17 mouse cellular contexts compared by ENCODE assay signal in the genomic region with DNA sequence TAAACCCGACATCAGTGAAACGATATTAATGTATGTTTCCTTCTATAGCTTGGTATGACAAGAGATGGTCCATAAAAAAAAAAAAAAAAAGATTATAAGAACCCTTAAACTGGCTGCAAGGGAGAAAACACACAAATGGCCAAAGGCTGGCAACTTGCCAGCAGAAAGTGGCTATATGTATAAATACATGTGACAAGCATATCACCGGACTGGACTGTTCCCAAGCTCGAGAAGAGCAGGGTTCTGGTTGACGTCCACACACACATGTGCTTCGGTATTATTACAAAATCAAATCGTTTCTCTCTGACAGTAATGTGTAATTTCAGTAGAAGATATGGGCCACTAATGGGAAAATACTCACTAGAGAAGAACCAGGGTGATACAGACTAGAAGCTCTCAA.
DNase-seq lines count a peak whose midpoint lies in the region; ATAC-seq and TF ChIP-seq lines count a peak whose summit lies in the region.
"Had no signal": no experiment of that assay in that cellular context is flagged by ENCODE, and none has a peak within 500 bp of the region (broad histone marks: within the 10 kb centered on the region; RNA-seq: fewer than 3 reads in every experiment).

No protein-coding gene starts in this region.

- H3K4me3 ChIP-seq in lung, embryonic 14.5 days (ENCODE audit: low read depth, low read length): no peak overlapping the region
- H3K4me3 ChIP-seq: embryonic facial prominence, embryonic 13.5 days; forebrain, embryonic 13.5 days; hindbrain, embryonic 12.5 days; intestine, embryonic 15.5 days had no signal

- no peak overlapping the region for H3K4me2 ChIP-seq in lung, embryonic 14.5 days
- H3K4me2 ChIP-seq: embryonic facial prominence, embryonic 13.5 days; forebrain, embryonic 13.5 days; hindbrain, embryonic 12.5 days; intestine, embryonic 15.5 days had no signal

- TF ChIP-seq CTCF in lung, embryonic 14.5 days (IDR thresholded peaks at IDR 0.05; ENCODE audit: low read depth): no peak

- no peaks in the 10 kb centered on the region for H3K27me3 ChIP-seq in lung, embryonic 14.5 days (ENCODE audit: insufficient read depth, low read length)
- H3K27me3 ChIP-seq: embryonic facial prominence, embryonic 13.5 days; forebrain, embryonic 13.5 days; hindbrain, embryonic 12.5 days; intestine, embryonic 15.5 days had no signal

- H3K36me3 ChIP-seq in lung, embryonic 14.5 days (ENCODE audit: insufficient read depth): no peaks in the 10 kb centered on the region
- H3K36me3 ChIP-seq: embryonic facial prominence, embryonic 13.5 days; hindbrain, embryonic 12.5 days; intestine, embryonic 15.5 days had no signal

- WGBS in lung, embryonic 14.5 days: 46% methylated on average over 7 of the region's 7 CpGs

- ATAC-seq in lung, embryonic 14.5 days (ENCODE audit: insufficient read depth): peak; percentile 54; the same call in 1 of the 2 replicates
- ATAC-seq: forebrain, embryonic 13.5 days; forebrain, postnatal 0 days; intestine, embryonic 15.5 days had no signal

- no peak overlapping the region for H3K9ac ChIP-seq in lung, embryonic 14.5 days
- H3K9ac ChIP-seq: embryonic facial prominence, embryonic 13.5 days; forebrain, embryonic 13.5 days; forebrain, postnatal 0 days; hindbrain, embryonic 12.5 days; intestine, embryonic 15.5 days had no signal

- intact Hi-C loops in gastrocnemius, postnatal 14 days (cut with DNase I; ENCODE audit: low total_unique reads): no loop called here

- H3K9me3 ChIP-seq in lung, embryonic 14.5 days (ENCODE audit: low read depth, low read length): no peaks in the 10 kb centered on the region
- H3K9me3 ChIP-seq: embryonic facial prominence, embryonic 13.5 days; forebrain, embryonic 13.5 days; hindbrain, embryonic 12.5 days; intestine, embryonic 15.5 days had no signal

- H3K27ac ChIP-seq in lung, embryonic 14.5 days (ENCODE audit: low read depth): no peak overlapping the region
- H3K27ac ChIP-seq: embryonic facial prominence, embryonic 13.5 days; forebrain, embryonic 13.5 days; hindbrain, embryonic 12.5 days; intestine, embryonic 15.5 days had no signal

- peak; percentile 4 for DNase-seq in gastrocnemius, postnatal 14 days
- DNase-seq in gastrocnemius, postnatal 25 days: no peak
- peak; percentile 67 for DNase-seq in lung, embryonic 14.5 days
- DNase-seq in lung, postnatal 25 days (ENCODE audit: low spot score): no peak
- DNase-seq in right cerebral cortex, postnatal 4 days: peak; percentile 2
- no peak for DNase-seq in right cerebral cortex, postnatal 14 days
- no peak for DNase-seq in kidney, postnatal 10 days
- DNase-seq: adrenal gland, postnatal 10 days; forebrain, postnatal 0 days; gastrocnemius, postnatal 36 days; heart, adult 11 months; heart, postnatal 10 days; heart, postnatal 4 days had no signal

- H3K4me1 ChIP-seq in lung, embryonic 14.5 days (ENCODE audit: insufficient read depth): peaks cover 7% of the 10 kb centered on the region; the same call in 1 of the 2 replicates
- H3K4me1 ChIP-seq: hindbrain, embryonic 12.5 days had no signal

Comparison
In these comparisons a context has a peak if more than half of its experiments do, and no peak if none do; other contexts are left out.
1. DNase-seq: peak in gastrocnemius, postnatal 14 days (single experiment), lung, embryonic 14.5 days (single experiment) and right cerebral cortex, postnatal 4 days (single experiment); none in gastrocnemius, postnatal 25 days (single experiment), lung, postnatal 25 days (single experiment), right cerebral cortex, postnatal 14 days (single experiment) and kidney, postnatal 10 days (single experiment).